Mouse (Mus musculus): ENCODE measurements around the gene Gm6993.

DNA sequence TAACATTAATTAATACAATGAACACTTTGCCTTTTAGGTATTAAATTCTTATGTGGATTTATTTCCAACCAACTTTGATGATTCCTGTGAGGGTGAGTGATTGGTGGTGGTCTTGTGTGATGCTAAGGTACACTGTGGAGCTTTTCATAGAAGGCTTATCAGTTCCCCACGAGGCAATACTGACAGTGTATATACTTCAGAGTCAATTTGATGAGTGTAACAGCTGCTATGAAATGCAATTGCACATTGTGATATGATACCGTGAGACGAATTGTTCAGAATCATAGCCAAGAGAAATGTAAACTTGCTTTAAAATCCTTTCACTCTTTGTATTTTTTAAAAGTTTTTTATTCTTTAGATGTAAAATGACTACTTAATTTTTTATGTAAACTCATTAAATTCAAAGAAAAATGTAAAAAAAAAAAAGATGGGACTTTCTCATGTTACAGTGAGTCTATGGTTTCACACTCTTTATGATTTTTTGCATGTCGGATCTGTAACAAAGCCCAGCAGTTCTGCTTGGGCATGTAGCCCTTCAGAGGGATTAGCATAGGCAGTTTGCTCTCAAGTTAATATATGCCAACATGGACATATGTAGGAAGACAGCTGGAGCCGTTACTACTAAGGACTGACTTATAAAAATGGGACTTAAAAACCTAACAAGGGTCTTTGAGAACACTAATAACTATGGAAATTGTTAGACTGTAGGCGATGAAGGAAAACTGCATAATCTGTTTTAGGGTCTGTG, 1.2 kb downstream of the Gm6993 start:
- TF ChIP-seq CTCF (IDR thresholded peaks at IDR 0.05; ENCODE audit: low read depth) (no peak), EP300 (IDR thresholded peaks at IDR 0.05; ENCODE audit: low read depth) (no peak)
